Mouse (Mus musculus) R1 (cell line): ENCODE data around the gene Strn4.

Experiments
- DNase-seq: peaks from one replicate; pipeline ENCODE4 v3.0.0-alpha.2; 2018; ENCODE audit warnings: low read depth, low spot score

The Strn4 gene

GRCm38 (mm10) chr7:16841561-16842560, 26.2 kb downstream of the Strn4 start:
- no peak for DNase-seq

- peak; percentile 83 for DNase-seq
Measured at GRCm38 (mm10) chr7:16842645-16843063, 27.0 kb downstream of the Strn4 start, which contains the start of gene Prkd2. Gene Prkd2 (plus strand): TSS chr7:16842902.

- DNase-seq: no peak
Measured at GRCm38 (mm10) chr7:16843441-16844171, 27.9 kb downstream of the Strn4 start.

- DNase-seq: no peak
Measured at GRCm38 (mm10) chr7:16844696-16845071, 29.0 kb downstream of the Strn4 start.

- no peak for DNase-seq
Measured at GRCm38 (mm10) chr7:16845072-16845819, 29.6 kb downstream of the Strn4 start.

GRCm38 (mm10) chr7:16845820-16846167, 30.1 kb downstream of the Strn4 start:
- DNase-seq: peak; percentile 37

GRCm38 (mm10) chr7:16846775-16847174, 31.1 kb downstream of the Strn4 start:
- DNase-seq: no peak

- no peak for DNase-seq
Measured at GRCm38 (mm10) chr7:16847507-16847906, 31.8 kb downstream of the Strn4 start.

GRCm38 (mm10) chr7:16848579-16848978, 32.9 kb downstream of the Strn4 start:
- DNase-seq: peak; percentile 73

GRCm38 (mm10) chr7:16851636-16852035, 35.9 kb downstream of the Strn4 start:
- no peak for DNase-seq

- no peak for DNase-seq
Measured at GRCm38 (mm10) chr7:16853302-16853831, 37.7 kb downstream of the Strn4 start.

GRCm38 (mm10) chr7:16858336-16858735, 42.6 kb downstream of the Strn4 start:
- peak; percentile 74 for DNase-seq

- DNase-seq: peak; percentile 82
Measured at GRCm38 (mm10) chr7:16859902-16860651, 44.4 kb downstream of the Strn4 start.

- DNase-seq: no peak
Measured at GRCm38 (mm10) chr7:16867488-16867887, 51.8 kb downstream of the Strn4 start.

GRCm38 (mm10) chr7:16869497-16869896, 53.8 kb downstream of the Strn4 start:
- peak; percentile 96 for DNase-seq

GRCm38 (mm10) chr7:16871600-16871999, 55.9 kb downstream of the Strn4 start:
- DNase-seq: peak; percentile 64

- DNase-seq: no peak
Measured at GRCm38 (mm10) chr7:16872478-16872877, 56.8 kb downstream of the Strn4 start.

GRCm38 (mm10) chr7:16873392-16873791, 57.7 kb downstream of the Strn4 start:
- DNase-seq: no peak

- DNase-seq: peak; percentile 89
Measured at GRCm38 (mm10) chr7:16874190-16874589, 58.5 kb downstream of the Strn4 start.

GRCm38 (mm10) chr7:16874756-16875309, 59.1 kb downstream of the Strn4 start:
- peak; percentile 100 for DNase-seq

- no peak for DNase-seq
Measured at GRCm38 (mm10) chr7:16875310-16875325, 59.4 kb downstream of the Strn4 start, which contains the start of gene Dact3. Gene Dact3 (plus strand): TSS chr7:16875317.
